Mouse (Mus musculus) cerebellum, adult 2 months (tissue): ENCODE results near the gene Hint1. TPM values are rescaled to one million over a fixed set of nuclear protein-coding genes. Genes with fewer than 3 reads are reported as not detected.

ENCODE experiments used
- DNase-seq, 2 experiments: peaks; one replicate each; pipeline ENCODE4 v3.0.0; 2021
- H3K27ac ChIP-seq: fragments of 200-500 bp; 2 replicates; pipeline ENCODE4 v1.5.1; 2012; ENCODE audit warnings: low read length, control low read depth, inconsistent platforms; ENCODE audit not compliant: insufficient read depth
- H3K27me3 ChIP-seq: fragments of 200-500 bp; 2 replicates; pipeline ENCODE4 v1.6.1; 2012; ENCODE audit warnings: inconsistent platforms, mild to moderate bottlenecking, low read length, moderate library complexity; ENCODE audit not compliant: control insufficient read depth, insufficient read depth
- H3K4me1 ChIP-seq: fragments of 200-500 bp; 2 replicates; pipeline ENCODE4 v1.6.1; 2011; ENCODE audit warnings: low read length; ENCODE audit not compliant: control insufficient read depth, insufficient read depth
- H3K4me3 ChIP-seq: fragments of 200-500 bp; replicated peaks from 2 replicates; pipeline ENCODE3; 2011; ENCODE audit warnings: mild to moderate bottlenecking, low read depth, low read length, control low read depth; ENCODE audit not compliant: insufficient read depth
- CTCF ChIP-seq: fragments of 200-500 bp; IDR thresholded peaks from 2 replicates; pipeline ENCODE4 v1.5.1; 2011; ENCODE audit warnings: low read depth, mild to moderate bottlenecking, control low read depth, low read length, moderate library complexity, borderline replicate concordance; ENCODE audit not compliant: insufficient read depth
- POLR2A ChIP-seq: fragments of 200-500 bp; IDR thresholded peaks from 2 replicates; pipeline ENCODE4 v1.6.1; 2011; ENCODE audit warnings: low read length, control low read depth, borderline replicate concordance; ENCODE audit not compliant: insufficient read depth
- whole genome bisulfite sequencing: fragments of 180-500 bp; shearing (Covaris S2); methylation state at CpG from one replicate; pipeline ENCODE4 v1.1.7; 2018; 5-methylcytosine and 5-hydroxymethylcytosine counted together
- polyA plus RNA-seq: library from polyadenylated mRNA; depleted of rRNA; stranded (reverse); fragments of >200 nt; gene quantifications from 2 replicates; pipeline ENCODE4 v1.2.3, GENCODE M21; 2012; rRNA removed

Hint1 gene
- polyA plus RNA-seq = 786 and 797 TPM in 2 replicates

DNA sequence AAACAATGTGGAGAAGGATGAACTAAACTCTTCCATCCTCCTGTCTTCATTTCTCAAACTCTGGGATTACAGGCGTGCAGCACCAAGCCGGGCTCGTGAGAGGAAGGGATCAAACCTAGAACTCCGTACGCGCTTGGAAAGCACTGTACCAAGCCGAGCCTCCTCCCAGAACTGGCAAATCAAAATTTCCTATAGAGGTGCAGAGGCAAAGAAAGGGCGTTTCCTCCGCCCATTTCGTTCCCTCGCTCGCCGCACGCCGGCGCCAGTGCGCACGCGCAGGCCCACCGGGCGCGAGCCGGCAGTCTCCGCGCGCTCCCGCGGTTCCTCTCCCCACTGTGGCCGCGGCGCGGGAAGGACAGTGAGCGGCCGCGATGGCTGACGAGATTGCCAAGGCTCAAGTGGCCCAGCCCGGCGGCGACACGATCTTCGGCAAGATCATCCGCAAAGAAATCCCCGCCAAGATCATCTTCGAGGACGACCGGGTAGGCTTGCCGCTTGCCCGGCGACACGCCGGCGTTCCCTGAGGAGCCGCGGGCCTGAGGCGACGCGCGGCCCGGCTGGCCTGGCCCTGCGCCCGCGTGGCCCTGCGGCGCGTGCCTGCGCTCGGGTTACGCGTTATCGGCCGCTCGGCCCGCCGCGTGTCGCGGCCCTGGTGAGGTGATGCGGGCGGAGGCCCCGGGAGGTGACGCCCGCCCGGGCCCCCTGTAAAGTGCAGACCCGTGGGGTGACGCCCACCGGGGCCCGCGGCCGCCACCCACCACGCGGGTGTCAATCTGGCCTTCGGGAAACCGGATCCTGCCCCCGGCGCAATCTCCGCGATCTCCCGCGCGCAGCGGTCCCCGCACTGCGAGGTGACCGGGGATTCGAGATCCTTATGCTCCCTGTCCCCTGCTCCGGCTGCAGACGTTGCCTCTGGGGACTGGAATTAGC is at the start of gene Hint1:
Hint1 (plus strand) TSS at position 265 of the 930 bp plus-strand sequence.
- Histone ChIP-seq H3K4me1 (peaks cover 3% of the 10 kb centered on the region; the same call in 1 of the 2 replicates), H3K27me3 (no peaks in the 10 kb centered on the region), H3K27ac (peak within 1 kb of the TSS; percentile 95), H3K4me3 (peak within 1 kb of the TSS; percentile 89)
- DNase-seq = peak; percentile 95 to 98
- no peak for TF ChIP-seq CTCF
- TF ChIP-seq POLR2A = peak; percentile 99
- under 1% methylated on average over 107 of the region's 107 CpGs for WGBS

DNA sequence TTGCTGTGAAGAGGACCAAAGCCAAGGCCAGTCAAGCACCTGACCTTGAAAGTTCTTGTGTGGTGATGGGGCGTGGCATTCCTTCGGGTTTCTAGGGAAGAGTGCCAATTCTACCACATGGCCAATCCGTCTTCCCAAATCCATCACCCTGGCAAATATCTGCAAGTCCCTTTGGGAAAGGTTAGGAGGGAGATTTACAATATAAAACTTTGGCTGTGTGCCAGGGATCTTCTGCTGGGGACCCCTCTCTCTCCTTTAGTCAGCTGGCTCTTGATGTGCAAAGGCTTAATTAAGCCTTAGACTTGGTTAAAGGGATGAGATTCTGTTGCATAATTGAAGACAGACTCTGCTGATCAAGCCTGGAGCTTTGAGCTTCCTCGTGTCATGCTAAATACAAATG is 48.7 kb upstream of the Hint1 start:
- DNase-seq = no peak
- TF ChIP-seq CTCF (no peak), POLR2A (no peak)
- Histone ChIP-seq H3K27me3 (no peaks in the 10 kb centered on the region), H3K4me3 (no peak overlapping the region), H3K27ac (no peak overlapping the region), H3K4me1 (no peaks in the 10 kb centered on the region; the same call in 1 of the 2 replicates)
- 15% methylated on average over 4 of the region's 4 CpGs for WGBS

- 91% methylated on average over 7 of the region's 7 CpGs for WGBS
- H3K27ac ChIP-seq = no peak overlapping the region
- no peak overlapping the region for H3K4me3 ChIP-seq
- no peaks in the 10 kb centered on the region for H3K27me3 ChIP-seq
- no peak for TF ChIP-seq POLR2A
- no peak for TF ChIP-seq CTCF
- no peak for DNase-seq
- no peaks in the 10 kb centered on the region for H3K4me1 ChIP-seq
These were observed 46.7 kb upstream of the Hint1 start for GRCm38 (mm10) chr11:54819489-54819888.

- WGBS = 85% methylated on average over 4 of the region's 4 CpGs
These were observed 42.7 kb upstream of the Hint1 start for GRCm38 (mm10) chr11:54823467-54823866.

DNA sequence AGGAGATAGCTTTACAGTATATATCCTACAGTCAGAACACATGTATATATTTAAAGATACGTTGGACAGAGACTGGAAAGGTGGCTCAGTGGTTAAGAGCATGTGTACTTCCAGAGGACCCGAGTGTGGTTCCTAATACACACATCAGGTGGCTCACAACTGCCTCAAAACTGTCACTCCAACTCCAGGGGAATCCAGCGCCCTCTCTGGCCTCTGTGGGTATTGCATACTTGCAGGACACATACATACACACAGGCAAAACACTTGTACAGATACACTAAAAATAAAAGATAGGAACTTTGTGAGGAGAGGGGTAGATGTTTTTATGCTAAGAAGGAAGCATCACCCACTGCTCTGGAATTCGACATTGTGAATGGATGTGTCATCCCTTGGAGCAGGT is 40.4 kb upstream of the Hint1 start:
- TF ChIP-seq CTCF (no peak), POLR2A (no peak)
- 83% methylated on average over 4 of the region's 4 CpGs for WGBS
- H3K4me1 ChIP-seq = no peaks in the 10 kb centered on the region
- H3K4me3 ChIP-seq = no peak overlapping the region
- no peak for DNase-seq
- H3K27me3 ChIP-seq = no peaks in the 10 kb centered on the region
- H3K27ac ChIP-seq = no peak overlapping the region

More at GRCm38 (mm10) chr11:54823467-54823866, 42.7 kb upstream of the Hint1 start:
- Histone ChIP-seq H3K4me3 (no peak overlapping the region), H3K27me3 (no peaks in the 10 kb centered on the region), H3K4me1 (no peaks in the 10 kb centered on the region), H3K27ac (no peak overlapping the region)
- DNase-seq = no peak
- TF ChIP-seq POLR2A (no peak), CTCF (no peak)

DNA sequence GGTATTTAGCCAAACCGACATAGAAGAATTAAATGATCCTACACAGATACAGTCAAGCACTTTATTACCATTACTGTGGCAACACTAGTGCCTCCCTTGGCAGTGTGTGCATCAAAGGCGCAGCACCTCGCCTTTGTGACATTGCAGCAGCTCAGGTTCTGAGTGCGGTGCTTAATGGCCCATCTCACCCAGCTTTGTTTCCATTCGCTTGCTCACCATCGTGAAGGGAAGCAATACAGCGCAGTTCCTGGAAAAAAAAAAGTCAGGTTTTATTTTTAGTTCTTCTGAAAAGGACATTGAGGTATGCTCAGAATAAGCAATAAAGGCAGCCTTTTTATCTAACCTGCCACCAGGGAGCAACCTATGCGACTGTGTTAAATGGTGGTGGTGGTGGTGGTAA is 39.4 kb upstream of the Hint1 start:
- Histone ChIP-seq H3K4me3 (no peak overlapping the region), H3K4me1 (no peaks in the 10 kb centered on the region), H3K27me3 (no peaks in the 10 kb centered on the region), H3K27ac (no peak overlapping the region)
- 94% methylated on average over 8 of the region's 8 CpGs for WGBS
- TF ChIP-seq POLR2A = no peak
- no peak for TF ChIP-seq CTCF
- DNase-seq = no peak

DNA sequence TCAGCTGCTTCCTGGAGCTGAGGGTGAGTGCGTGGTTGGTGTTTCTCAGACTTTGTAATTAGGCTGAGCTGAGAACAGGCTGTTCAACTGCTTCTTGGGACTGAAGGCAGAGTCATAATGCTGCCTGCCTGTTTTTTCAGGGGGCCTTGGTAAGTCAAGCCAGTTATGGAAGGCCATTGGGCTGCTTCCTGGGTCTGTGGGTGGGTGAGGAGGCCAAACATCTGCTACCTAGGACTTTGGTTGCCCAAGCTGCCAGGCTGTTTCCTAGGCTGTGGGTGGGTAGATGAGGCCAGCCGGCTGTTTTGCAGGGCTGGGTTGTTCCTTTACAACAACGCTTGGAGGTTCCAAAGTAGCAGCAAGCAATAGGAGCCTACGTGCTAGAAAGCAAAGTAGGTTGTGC is 32.4 kb upstream of the Hint1 start:
- Histone ChIP-seq H3K4me3 (no peak overlapping the region), H3K27ac (no peak overlapping the region), H3K27me3 (no peaks in the 10 kb centered on the region), H3K4me1 (no peaks in the 10 kb centered on the region)
- WGBS = 68% methylated on average over 4 of the region's 4 CpGs
- TF ChIP-seq CTCF = no peak
- no peak for DNase-seq

- Histone ChIP-seq H3K4me1 (no peaks in the 10 kb centered on the region), H3K27ac (no peak overlapping the region), H3K27me3 (no peaks in the 10 kb centered on the region), H3K4me3 (no peak overlapping the region)
- 64% methylated on average over 2 of the region's 2 CpGs for WGBS
- DNase-seq = no peak
- TF ChIP-seq CTCF (no peak; the same call in 1 of the 2 replicates), POLR2A (no peak)
These were observed 31.6 kb upstream of the Hint1 start for GRCm38 (mm10) chr11:54834596-54834995.
